Mouse (Mus musculus) layer of hippocampus, adult 18-20 months (tissue): Measurements from ENCODE around the gene Glrx. TPM values are rescaled to one million over a fixed set of nuclear protein-coding genes. Genes with fewer than 3 reads are reported as not detected.

Experiments
- DNase-seq, 2 experiments: peaks; one replicate each; pipeline ENCODE4 v3.0.0; 2022; ENCODE audit warnings: low spot score in 2 of 2
- total RNA-seq, 2 experiments: library from RNA; stranded (reverse); gene quantifications; 2 replicates each; pipeline ENCODE4 v1.2.3; 2021

The Glrx gene
- total RNA-seq, 2 experiments from 2014 or later: 42.9 to 43.3 TPM

GRCm38 (mm10) chr13:75880501-75880900 is 40.8 kb downstream of the Glrx start:
- peak; percentile 45 to 61 for DNase-seq

GRCm38 (mm10) chr13:75883792-75884191 is 44.1 kb downstream of the Glrx start:
- no peak for DNase-seq

- DNase-seq: no peak
Observed at GRCm38 (mm10) chr13:75891868-75892267, 52.2 kb downstream of the Glrx start.

- peak in 1 of 2 experiments; percentile 30 for DNase-seq
Observed at GRCm38 (mm10) chr13:75892291-75892690, 52.6 kb downstream of the Glrx start.

- DNase-seq: no peak
Observed at GRCm38 (mm10) chr13:75892876-75893275, 53.2 kb downstream of the Glrx start.

Other genes starting within 250 kb of the Glrx start
- 10 to 100 TPM; 31.5 to 34.6 TPM for gene Ell2, start 133.1 kb upstream of the Glrx start, total RNA-seq
- 10 to 100 TPM; 15.0 to 15.9 TPM for gene Rhobtb3, start 104.1 kb downstream of the Glrx start, total RNA-seq
- gene Spata9, start 127.3 kb downstream of the Glrx start, total RNA-seq: not detected
- 10 to 100 TPM; 15.7 to 16.7 TPM for gene Rfesd, start 178.9 kb downstream of the Glrx start, total RNA-seq
- gene Gpr150, start 217.1 kb downstream of the Glrx start, total RNA-seq: 1 to 10 TPM; 2.5 to 3.2 TPM